Mouse (Mus musculus): ENCODE measurements around the gene Dio2.
A peak's percentile ranks its signal among the peaks of the same experiment; 100 is the strongest.

The Dio2 gene

GRCm38 (mm10) chr12:90738388-90739223, at the start of gene Dio2:
TSS of gene Dio2 (minus strand) at chr12:90738438.
- peak; percentile 36 for DNase-seq (ENCODE audit: low spot score)

- DNase-seq (ENCODE audit: low spot score), result no peak
Observed at GRCm38 (mm10) chr12:90781438-90781837, 43.2 kb upstream of the Dio2 start.

GRCm38 (mm10) chr12:90744752-90745151, 6.5 kb upstream of the Dio2 start:
- no peak for DNase-seq (ENCODE audit: low spot score)

- DNase-seq (ENCODE audit: low spot score), result no peak
Observed at GRCm38 (mm10) chr12:90743633-90744032, 5.4 kb upstream of the Dio2 start.

GRCm38 (mm10) chr12:90740468-90740867, 2.2 kb upstream of the Dio2 start:
- peak; percentile 67 for DNase-seq (ENCODE audit: low spot score)

GRCm38 (mm10) chr12:90737932-90738331, 306 bp downstream of the Dio2 start:
- no peak for DNase-seq (ENCODE audit: low spot score)

GRCm38 (mm10) chr12:90735447-90735846, 2.8 kb downstream of the Dio2 start:
- DNase-seq (ENCODE audit: low spot score), result no peak

- no peak for DNase-seq (ENCODE audit: low spot score)
Observed at GRCm38 (mm10) chr12:90734503-90734902, 3.7 kb downstream of the Dio2 start.

- no peak for DNase-seq (ENCODE audit: low spot score)
Observed at GRCm38 (mm10) chr12:90733721-90734120, 4.5 kb downstream of the Dio2 start.

- peak; percentile 41 for DNase-seq (ENCODE audit: low spot score)
Observed at GRCm38 (mm10) chr12:90729648-90730047, 8.6 kb downstream of the Dio2 start.

- no peak for DNase-seq (ENCODE audit: low spot score)
Observed at GRCm38 (mm10) chr12:90725107-90725506, 13.1 kb downstream of the Dio2 start.

GRCm38 (mm10) chr12:90724644-90725043, 13.6 kb downstream of the Dio2 start:
- no peak for DNase-seq (ENCODE audit: low spot score)

GRCm38 (mm10) chr12:90694135-90694534, 44.1 kb downstream of the Dio2 start:
- DNase-seq (ENCODE audit: low spot score), result no peak
